Mouse (Mus musculus) adrenal gland, postnatal 14 days (tissue): ENCODE data around the gene Smad3. TPM values are rescaled to one million over a fixed set of nuclear protein-coding genes. Genes with fewer than 3 reads are reported as not detected.

Source experiments
- DNase-seq: peaks from one replicate; pipeline ENCODE4 v3.0.0; 2021; ENCODE audit warnings: mixed read lengths
- total RNA-seq: library from RNA; stranded (reverse); gene quantifications from 2 replicates; pipeline ENCODE4 v1.2.3, GENCODE M21; 2021

The Smad3 gene
- total RNA-seq, 1 experiment from 2014 or later, result 26.5 TPM

- peak; percentile 59 for DNase-seq
These were observed 11.8 kb downstream of the Smad3 start for GRCm38 (mm10) chr9:63745821-63746632.

DNA sequence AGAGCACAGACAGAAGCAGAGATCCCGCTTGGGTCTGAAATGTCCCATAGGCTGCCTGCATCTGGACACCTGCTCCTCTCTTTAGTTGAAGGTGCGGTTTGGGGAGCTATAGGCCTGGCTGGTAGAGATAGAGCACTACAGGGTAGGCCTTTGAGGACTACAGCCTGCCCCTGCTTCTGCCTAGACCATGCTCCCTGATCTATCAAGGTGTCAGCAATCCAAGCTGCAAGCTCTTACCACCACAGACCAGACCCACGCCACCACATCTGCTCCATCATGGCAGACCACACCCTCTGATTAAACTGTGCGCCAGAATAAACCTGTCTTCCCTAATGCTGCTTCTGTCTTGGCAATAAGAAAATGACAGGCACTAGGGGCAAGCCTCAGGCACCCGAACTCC lies 13.2 kb downstream of the Smad3 start:
- DNase-seq, result no peak

DNA sequence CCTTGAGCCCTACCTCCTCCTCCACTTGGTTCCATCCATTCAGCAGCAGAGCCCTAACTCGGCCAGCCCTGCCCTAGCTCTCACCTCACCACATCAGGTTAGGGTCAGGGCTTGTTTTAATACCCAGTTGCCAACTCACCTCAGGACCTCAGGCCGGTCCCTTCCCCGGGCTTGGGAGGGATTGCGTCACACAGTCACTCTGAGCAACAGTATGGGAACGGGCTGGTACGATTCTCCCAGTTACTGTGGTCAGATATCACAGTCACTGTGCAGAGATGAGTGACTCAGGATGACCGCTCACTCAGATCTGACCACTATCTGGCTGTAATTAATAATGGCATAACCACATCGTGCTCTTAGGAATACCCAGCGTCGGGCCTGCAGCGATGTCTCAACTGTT lies 14.0 kb downstream of the Smad3 start:
- peak; percentile 60 for DNase-seq

- DNase-seq, result no peak
These were observed 14.7 kb downstream of the Smad3 start for GRCm38 (mm10) chr9:63742887-63743660.

DNA sequence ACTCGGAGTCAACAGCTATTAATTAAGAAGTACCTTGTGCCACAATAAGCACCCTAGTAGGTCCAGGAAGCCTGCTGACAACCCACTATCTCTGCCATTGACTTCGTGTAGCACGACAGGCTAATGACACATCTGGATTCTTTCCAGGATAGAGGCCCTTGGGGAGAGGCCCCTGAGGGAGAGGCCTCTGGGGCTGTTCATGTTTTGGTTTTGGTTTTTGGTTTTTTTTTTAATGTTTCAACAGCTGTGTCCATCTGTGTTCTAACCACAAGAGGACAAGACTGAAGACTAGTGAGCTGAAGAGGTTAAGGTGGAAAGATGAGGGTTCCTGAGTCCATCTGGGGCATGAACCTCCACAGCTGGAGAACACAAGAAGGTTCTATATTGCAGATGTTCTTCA lies 15.5 kb downstream of the Smad3 start:
- peak; percentile 68 for DNase-seq

DNA sequence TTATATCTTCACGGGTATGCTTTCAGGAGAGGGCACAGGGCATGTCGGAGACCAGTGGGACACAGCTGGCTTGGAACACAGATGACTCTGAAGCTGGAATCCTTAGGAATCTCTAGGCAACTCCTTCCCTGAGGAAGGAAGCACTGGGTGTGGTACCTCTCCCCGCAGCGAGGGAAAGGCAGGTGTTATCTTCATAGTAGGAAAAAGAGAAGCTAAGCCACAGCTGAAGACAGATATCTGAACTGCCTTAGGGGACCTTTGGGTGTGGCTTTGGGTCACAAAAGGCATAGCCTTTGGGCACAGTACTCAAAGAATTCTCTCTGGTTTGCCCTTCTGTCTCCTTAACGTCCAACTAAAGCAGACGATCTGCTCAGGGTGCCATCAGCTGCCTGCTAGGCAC lies 16.0 kb downstream of the Smad3 start:
- DNase-seq, result no peak

DNA sequence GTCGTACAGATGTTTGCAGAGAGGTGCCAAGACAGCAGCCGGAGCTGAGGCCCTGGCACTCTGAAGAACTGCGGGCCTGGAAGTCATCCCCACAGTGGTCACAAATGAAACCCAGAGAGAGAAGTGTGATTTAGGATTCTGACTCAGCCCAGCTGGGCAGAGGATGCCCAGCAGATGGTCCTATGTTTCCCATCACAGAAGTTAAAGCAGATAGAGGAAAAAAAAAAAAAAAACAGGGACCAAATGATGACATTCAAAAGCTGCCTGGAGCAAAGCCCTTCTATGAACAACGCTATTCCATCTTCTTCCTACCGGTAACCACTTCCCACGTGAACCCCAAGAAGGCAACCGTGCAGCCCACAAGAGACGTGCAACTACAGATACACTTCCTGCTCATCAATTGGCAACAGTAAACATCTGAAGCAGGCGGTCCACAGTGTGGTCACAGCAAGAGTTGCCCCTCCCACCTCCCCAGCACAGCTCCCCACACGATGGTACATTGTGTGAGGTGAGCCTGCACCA lies 17.4 kb downstream of the Smad3 start:
- no peak for DNase-seq

DNA sequence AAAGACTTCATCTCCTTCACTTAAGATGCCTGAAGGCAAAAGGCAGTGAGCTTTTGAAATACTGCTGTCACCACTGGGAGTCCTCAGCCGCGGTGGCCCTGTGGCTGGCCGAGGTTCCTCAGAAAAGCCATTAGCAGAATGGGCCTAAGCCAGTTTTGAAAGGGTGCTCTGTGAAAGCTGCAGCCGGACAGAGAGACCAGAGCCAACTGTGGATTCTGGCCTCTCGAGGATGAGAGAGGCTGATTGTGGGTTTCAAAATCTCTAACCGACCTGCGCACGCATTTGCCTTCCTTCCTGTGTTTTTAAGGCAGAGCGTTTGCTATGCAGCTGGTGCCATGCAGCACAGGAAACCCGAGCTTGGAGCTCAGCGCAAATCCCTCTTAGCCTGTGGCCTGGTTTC lies 19.0 kb downstream of the Smad3 start:
- DNase-seq, result peak; percentile 47

GRCm38 (mm10) chr9:63738086-63738701 lies 19.6 kb downstream of the Smad3 start:
- DNase-seq, result no peak

GRCm38 (mm10) chr9:63737426-63737931 lies 20.3 kb downstream of the Smad3 start:
- DNase-seq, result peak; percentile 64

- DNase-seq, result no peak
These were observed 23.5 kb downstream of the Smad3 start for GRCm38 (mm10) chr9:63734261-63734660.

DNA sequence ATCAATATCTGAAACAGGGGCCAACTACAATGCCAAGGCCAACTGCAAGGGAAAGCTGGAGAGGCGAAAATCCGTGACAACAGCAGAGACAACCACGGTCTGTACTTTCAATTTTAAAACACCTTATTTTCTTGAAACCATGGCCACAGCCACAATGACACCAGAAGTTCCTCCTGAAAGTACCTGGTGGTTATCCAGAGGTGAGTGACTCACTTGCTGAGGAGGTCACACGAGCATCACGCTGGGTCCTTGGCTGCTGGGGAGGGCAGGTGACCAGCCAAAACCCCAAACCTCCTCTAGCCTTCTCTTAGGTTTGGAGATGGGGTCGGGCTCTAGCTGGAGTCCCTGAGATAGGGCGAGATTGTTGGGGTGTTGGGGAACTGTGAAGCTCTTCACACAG lies 25.1 kb downstream of the Smad3 start:
- no peak for DNase-seq

DNA sequence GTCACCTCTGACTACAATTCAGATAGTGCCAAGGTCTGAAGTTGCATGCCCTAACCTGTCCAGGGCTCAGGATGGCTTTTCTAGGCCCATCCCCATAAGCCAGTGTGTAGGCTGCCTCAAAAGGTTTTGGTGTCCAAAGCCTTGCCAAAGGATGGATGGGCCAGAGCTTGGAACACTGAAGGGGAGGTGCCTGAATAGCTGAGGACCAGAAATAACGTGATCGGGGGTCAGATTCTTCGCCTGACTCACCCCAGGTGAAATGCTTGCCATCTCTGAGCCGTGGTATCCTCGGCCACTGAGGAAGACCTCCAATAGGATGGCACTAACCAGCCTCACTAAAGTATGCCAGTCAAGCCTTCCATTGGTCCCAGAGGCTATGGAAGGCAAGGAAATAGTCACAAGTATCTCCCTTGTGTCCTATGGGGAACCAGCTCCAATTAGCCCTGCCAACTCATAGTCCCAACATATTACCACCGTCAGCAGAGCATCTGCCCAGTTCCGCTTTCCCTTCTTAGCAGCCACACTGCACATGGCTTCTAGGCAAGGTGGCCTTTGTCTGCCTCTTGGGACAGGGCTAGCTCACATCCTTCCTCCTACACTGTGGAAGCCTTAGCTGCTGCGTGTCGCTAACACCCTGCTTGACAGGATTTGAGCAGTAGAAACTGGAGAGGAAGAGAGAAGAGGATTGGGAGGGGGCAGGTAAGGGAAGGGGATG lies 26.5 kb downstream of the Smad3 start:
- no peak for DNase-seq

DNA sequence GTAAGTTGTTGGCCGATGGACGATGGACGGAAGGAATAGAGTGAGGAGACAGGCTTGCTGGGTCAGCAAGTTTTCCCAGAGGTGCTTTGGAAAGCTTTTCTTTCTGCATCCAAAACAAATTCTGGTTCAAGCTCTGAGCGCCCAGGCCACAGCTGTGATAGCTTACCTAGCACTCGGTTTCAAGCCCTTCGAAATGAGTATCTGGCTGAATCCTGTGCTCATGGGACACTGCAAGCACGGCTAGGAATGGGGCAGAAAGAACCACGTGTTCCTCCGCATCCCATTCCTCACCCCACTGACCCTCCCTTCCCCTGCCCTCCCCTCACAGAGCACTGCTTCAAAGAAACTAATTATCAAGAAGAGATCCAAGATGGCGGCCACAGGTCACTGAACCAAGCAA lies 28.8 kb downstream of the Smad3 start:
- DNase-seq, result no peak

DNA sequence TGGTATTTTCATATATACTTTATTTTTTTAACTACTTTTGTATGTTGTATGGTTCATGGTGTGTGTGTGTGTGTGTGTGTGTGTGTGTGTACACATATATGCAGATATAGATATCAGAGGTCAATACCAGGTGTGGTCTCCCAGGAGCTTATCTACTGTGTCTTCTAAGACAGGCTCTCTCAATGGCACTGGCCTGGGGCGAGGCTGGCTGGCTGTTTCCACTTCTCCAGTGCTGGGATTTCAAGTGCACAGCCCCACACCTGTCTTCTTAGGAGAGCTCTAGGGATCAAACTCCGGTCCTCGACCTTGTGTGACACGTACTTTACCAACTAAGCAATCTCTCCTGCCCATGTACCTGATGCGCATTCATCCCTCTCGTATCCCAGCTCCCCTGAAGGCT lies 30.7 kb downstream of the Smad3 start:
- DNase-seq, result no peak

DNA sequence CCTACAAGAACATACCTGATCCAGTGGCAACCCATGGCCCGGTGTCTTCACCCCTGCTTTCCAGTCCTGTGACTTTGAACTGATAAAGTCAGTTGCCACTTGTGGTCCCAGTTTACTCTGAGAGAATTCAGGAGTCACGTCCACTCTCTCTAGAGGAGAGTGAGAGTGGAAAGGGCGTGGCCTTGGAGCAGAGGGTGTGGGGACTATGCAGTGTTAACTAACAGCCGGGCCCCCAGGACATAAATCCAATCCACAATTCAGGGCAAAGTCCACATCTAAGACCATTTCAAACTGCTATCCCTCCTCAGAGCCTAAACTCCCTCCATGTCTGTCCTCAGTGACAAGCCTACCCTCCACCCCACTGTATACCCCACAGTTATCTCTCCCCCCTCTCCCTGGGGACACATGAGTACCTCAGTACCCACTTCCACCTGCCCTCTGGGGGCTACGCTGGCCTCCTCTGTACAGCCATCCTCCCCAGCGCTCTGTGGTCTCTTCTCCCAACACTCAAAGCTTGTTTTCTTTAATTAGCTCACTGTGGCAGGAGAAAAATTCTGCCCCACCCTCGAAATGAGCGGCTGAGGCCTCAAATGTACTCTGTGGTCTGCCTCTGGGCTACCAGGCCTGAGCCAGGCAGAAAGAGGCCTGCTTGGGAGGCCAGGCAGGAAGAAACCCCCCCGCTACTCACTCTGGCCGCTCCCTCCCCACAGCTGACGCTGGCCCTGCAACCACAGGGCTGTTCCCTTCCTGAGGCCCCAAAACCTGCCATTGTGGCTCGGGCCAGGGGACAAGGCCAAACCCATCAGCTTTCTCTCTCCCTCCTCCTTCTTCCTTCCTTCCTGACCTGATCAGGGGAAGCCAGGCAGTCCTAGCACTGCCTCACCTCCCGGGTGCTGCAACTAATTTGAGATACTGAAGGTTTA lies 31.4 kb downstream of the Smad3 start:
- peak; percentile 48 for DNase-seq

DNA sequence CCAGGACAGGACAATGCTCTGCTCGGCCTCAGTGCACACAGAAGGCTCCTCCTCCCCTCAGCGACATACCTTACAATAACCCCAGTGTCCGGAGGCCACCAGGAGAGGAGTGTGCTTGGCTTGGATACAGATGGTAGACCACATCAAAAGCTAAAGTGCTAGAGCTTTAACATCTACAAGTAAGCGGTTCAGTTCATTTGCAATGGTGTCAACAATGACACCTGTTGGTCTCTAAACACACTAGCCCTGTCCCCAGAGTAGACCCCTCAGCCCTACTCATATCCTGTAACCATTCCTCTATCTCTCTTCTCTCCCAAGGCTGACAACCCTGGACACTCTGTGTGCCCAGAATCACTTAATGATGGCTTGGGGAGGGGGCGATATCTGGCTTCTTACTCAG lies 33.0 kb downstream of the Smad3 start:
- DNase-seq, result no peak

GRCm38 (mm10) chr9:63722918-63723317 lies 34.9 kb downstream of the Smad3 start:
- no peak for DNase-seq

GRCm38 (mm10) chr9:63722350-63722749 lies 35.4 kb downstream of the Smad3 start:
- DNase-seq, result no peak

DNA sequence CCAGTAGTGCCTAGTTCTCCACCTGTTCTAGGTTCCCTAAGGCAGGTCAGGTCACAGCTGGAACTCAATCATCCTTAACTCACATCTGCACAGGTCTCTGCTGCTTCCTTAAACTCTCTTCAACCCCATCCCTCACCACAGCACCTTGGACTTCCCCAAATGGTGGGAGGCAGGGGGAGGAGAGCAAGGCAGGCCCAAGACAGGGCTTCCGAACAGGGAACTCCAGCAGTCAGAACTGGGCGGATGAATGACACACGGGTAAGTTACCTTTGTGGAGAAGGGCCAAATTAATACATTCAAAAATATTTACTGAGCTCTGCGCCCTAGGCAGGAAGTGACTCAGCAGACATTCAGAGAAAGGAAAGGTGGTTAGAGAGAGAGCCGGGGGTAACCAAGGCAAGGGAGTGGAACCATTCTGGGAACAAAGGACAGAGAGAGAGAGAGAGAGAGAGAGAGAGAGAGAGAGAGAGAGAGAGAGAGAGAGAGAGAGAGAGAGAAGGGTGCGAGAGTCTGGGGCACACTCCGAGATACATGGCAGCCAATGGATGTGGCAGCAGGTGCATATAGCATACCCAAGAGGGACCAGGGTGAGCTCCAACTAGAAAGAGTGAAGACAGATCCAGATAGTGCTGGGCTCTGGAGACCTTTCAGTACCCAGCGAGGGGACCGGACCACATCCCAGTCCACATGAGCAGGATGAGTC lies 36.1 kb downstream of the Smad3 start:
- no peak for DNase-seq
